Mouse (Mus musculus): ENCODE data around the gene Olfr463.

DNA sequence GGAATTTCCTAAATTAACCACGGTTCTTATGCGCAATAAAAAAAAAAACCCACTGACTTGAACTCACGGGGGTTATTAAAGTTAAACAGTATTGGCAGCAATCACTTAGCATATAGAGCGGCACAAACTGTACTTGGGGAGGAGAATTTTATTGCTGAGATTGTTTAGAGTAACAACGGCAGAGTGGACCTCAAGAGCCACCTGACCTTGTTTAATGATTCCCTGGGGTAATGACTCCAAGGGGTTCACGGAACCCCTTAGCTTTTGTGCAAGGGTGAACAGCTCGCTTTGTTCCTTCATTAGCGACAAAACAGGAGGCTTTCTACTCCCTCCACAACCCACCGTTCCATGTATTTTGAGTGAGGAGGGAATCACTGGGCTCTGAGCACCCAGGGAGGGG lies 17.4 kb downstream of the Olfr463 start:
- no peak for TF ChIP-seq TAL1 (IDR thresholded peaks at IDR 0.05; ENCODE audit: low read length)
- no peak for TF ChIP-seq GATA1 (IDR thresholded peaks at IDR 0.05; ENCODE audit: low read length)
